Mouse (Mus musculus): ENCODE data around the gene Prrx2. TPM values are rescaled to one million over a fixed set of nuclear protein-coding genes. Genes with fewer than 3 reads are reported as not detected.

Prrx2 gene
- total RNA-seq, 2 experiments from 2014 or later = 1.8 to 2.7 TPM

- no peak for DNase-seq (ENCODE audit: extremely low spot score in 1 of 2, low spot score in 2 of 2)
- intact Hi-C loops (cut with DNase I) = no loop called here
Observed at GRCm38 (mm10) chr2:30819873-30820272, 14.9 kb upstream of the Prrx2 start.

GRCm38 (mm10) chr2:30821073-30821472 is 13.7 kb upstream of the Prrx2 start:
- intact Hi-C loops (cut with DNase I) = no loop called here
- DNase-seq (ENCODE audit: extremely low spot score in 1 of 2, low spot score in 2 of 2) = no peak

GRCm38 (mm10) chr2:30822460-30822859 is 12.3 kb upstream of the Prrx2 start:
- DNase-seq (ENCODE audit: extremely low spot score in 1 of 2, low spot score in 2 of 2) = no peak
- intact Hi-C loops (cut with DNase I) = no loop called here

- intact Hi-C loops (cut with DNase I) = no loop called here
- DNase-seq (ENCODE audit: extremely low spot score in 1 of 2, low spot score in 2 of 2) = peak in 1 of 2 experiments; percentile 72
Observed at GRCm38 (mm10) chr2:30823385-30824153, 11.2 kb upstream of the Prrx2 start.

GRCm38 (mm10) chr2:30826825-30827748 is 7.7 kb upstream of the Prrx2 start:
- intact Hi-C loops (cut with DNase I) = loop anchor here (5.0 kb wide), 1 partner anchor 105 kb away; no protein-coding TSS in a partner anchor
- DNase-seq (ENCODE audit: extremely low spot score in 1 of 2, low spot score in 2 of 2) = peak in 1 of 2 experiments; percentile 78

GRCm38 (mm10) chr2:30827749-30828475 is 6.9 kb upstream of the Prrx2 start:
- intact Hi-C loops (cut with DNase I) = loop anchor here (5.0 kb wide), 1 partner anchor 104 kb away; no protein-coding TSS in a partner anchor
- DNase-seq (ENCODE audit: extremely low spot score in 1 of 2, low spot score in 2 of 2) = peak; percentile 93 to 96

GRCm38 (mm10) chr2:30829315-30829714 is 5.5 kb upstream of the Prrx2 start:
- intact Hi-C loops (cut with DNase I) = loop anchor here (5.0 kb wide), 1 partner anchor 103 kb away; no protein-coding TSS in a partner anchor
- peak in 1 of 2 experiments; percentile 52 for DNase-seq (ENCODE audit: extremely low spot score in 1 of 2, low spot score in 2 of 2)

GRCm38 (mm10) chr2:30830283-30830795 is 4.4 kb upstream of the Prrx2 start, which contains the start of gene Asb6:
TSS of gene Asb6 (minus strand) at chr2:30830333.
- DNase-seq (ENCODE audit: extremely low spot score in 1 of 2, low spot score in 2 of 2) = no peak
- intact Hi-C loops (cut with DNase I) = no loop called here

GRCm38 (mm10) chr2:30833644-30834043 is 1.1 kb upstream of the Prrx2 start:
- intact Hi-C loops (cut with DNase I) = no loop called here

GRCm38 (mm10) chr2:30836238-30836990 is 1.6 kb downstream of the Prrx2 start:
- intact Hi-C loops (cut with DNase I) = no loop called here
- peak in 1 of 2 experiments; percentile 56 for DNase-seq (ENCODE audit: extremely low spot score in 1 of 2, low spot score in 2 of 2)

More at GRCm38 (mm10) chr2:30833644-30834043, 1.1 kb upstream of the Prrx2 start:
- DNase-seq (ENCODE audit: extremely low spot score in 1 of 2, low spot score in 2 of 2) = no peak

- intact Hi-C loops (cut with DNase I) = no loop called here
- DNase-seq (ENCODE audit: extremely low spot score in 1 of 2, low spot score in 2 of 2) = no peak
Observed at GRCm38 (mm10) chr2:30842615-30843014, 7.8 kb downstream of the Prrx2 start.

GRCm38 (mm10) chr2:30845152-30846070 is 10.6 kb downstream of the Prrx2 start:
- intact Hi-C loops (cut with DNase I) = no loop called here
- DNase-seq (ENCODE audit: extremely low spot score in 1 of 2, low spot score in 2 of 2) = peak in 1 of 2 experiments; percentile 55

GRCm38 (mm10) chr2:30846236-30846635 is 11.5 kb downstream of the Prrx2 start:
- intact Hi-C loops (cut with DNase I) = no loop called here
- DNase-seq (ENCODE audit: extremely low spot score in 1 of 2, low spot score in 2 of 2) = no peak

GRCm38 (mm10) chr2:30846723-30847122 is 12.0 kb downstream of the Prrx2 start:
- intact Hi-C loops (cut with DNase I) = no loop called here
- DNase-seq (ENCODE audit: extremely low spot score in 1 of 2, low spot score in 2 of 2) = no peak

- intact Hi-C loops (cut with DNase I) = no loop called here
- no peak for DNase-seq (ENCODE audit: extremely low spot score in 1 of 2, low spot score in 2 of 2)
Observed at GRCm38 (mm10) chr2:30848184-30848583, 13.4 kb downstream of the Prrx2 start.

- intact Hi-C loops (cut with DNase I) = no loop called here
- no peak for DNase-seq (ENCODE audit: extremely low spot score in 1 of 2, low spot score in 2 of 2)
Observed at GRCm38 (mm10) chr2:30850581-30850980, 15.8 kb downstream of the Prrx2 start.

GRCm38 (mm10) chr2:30852771-30853313 is 18.1 kb downstream of the Prrx2 start:
- intact Hi-C loops (cut with DNase I) = no loop called here
- peak in 1 of 2 experiments; percentile 60 for DNase-seq (ENCODE audit: extremely low spot score in 1 of 2, low spot score in 2 of 2)

All from left cerebral cortex, postnatal 10 days (tissue).